Mouse (Mus musculus) G1E (cell line): Measurements from ENCODE around the gene Zfp975. TPM values are rescaled to one million over a fixed set of nuclear protein-coding genes. Genes with fewer than 3 reads are reported as not detected.
"Not testable (repeated sequence)": the region's sequence is repeated elsewhere in the genome, so short reads cannot be mapped to it uniquely, and the experiment has no call there.

Experiments used
- ATAC-seq: 2 replicates; pipeline ENCODE4 v1.8.0; 2016; ENCODE audit warnings: mild to moderate bottlenecking; ENCODE audit not compliant: insufficient number of reproducible peaks, poor library complexity, low FRiP score, severe bottlenecking; ENCODE audit errors: extremely low read depth
- DNase-seq: peaks from one replicate; pipeline ENCODE4 v3.0.0; 2012; ENCODE audit warnings: low spot score
- H3K27me3 ChIP-seq: 2 replicates; pipeline ENCODE4 v1.6.1; 2012; ENCODE audit warnings: mild to moderate bottlenecking, low read length, inconsistent platforms; ENCODE audit not compliant: insufficient read depth
- H3K36me3 ChIP-seq: replicated peaks from 2 replicates; pipeline ENCODE3; 2012; ENCODE audit warnings: mild to moderate bottlenecking, inconsistent platforms
- H3K4me1 ChIP-seq: 2 replicates; pipeline ENCODE4 v1.6.1; 2012; ENCODE audit warnings: low read depth, low read length, inconsistent platforms, mixed read lengths; ENCODE audit not compliant: insufficient read depth
- H3K4me3 ChIP-seq: 2 replicates; pipeline ENCODE4 v1.5.1; 2012; ENCODE audit warnings: low read depth, mild to moderate bottlenecking, inconsistent platforms, low read length, moderate library complexity, mixed read lengths
- H3K9me3 ChIP-seq: replicated peaks from 2 replicates; pipeline ENCODE4 v1.6.1; 2012; ENCODE audit warnings: inconsistent platforms
- polyA plus RNA-seq: library from polyadenylated mRNA; stranded (reverse); fragments of >175 nt; gene quantifications from 2 replicates; pipeline ENCODE4 v1.2.3, GENCODE M21; 2012
- total RNA-seq, 2 experiments: library from RNA; stranded (forward) in 1 of 2; stranded (reverse) in 1 of 2; fragments of 200-1000 nt in 1 of 2; fragments of >200 nt in 1 of 2; fragmentation: Nextera tagmentation in 1 of 2; gene quantifications; 2 replicates each; pipeline ENCODE4 v1.2.3; 2014 to 2017

The Zfp975 gene
- total and polyA plus RNA-seq, 3 experiments, result 0.27 to 12.6 (median 9.8) TPM

- H3K4me1 ChIP-seq, DNase-seq, ATAC-seq, H3K9me3 ChIP-seq, H3K4me3 ChIP-seq, H3K36me3 ChIP-seq, H3K27me3 ChIP-seq: not testable (repeated sequence)
Observed at GRCm38 (mm10) chr7:42631031-42631430, 61.5 kb downstream of the Zfp975 start.

Other genes with a start within 250 kb of the Zfp975 start
- gene 4933421I07Rik, start 244.6 kb downstream of the Zfp975 start, total RNA-seq (2014; fragmentation: Nextera tagmentation), result not detected in 2 replicates
- gene 4933421I07Rik, start 244.6 kb downstream of the Zfp975 start, total RNA-seq (2017), result 0.05 and 0.12 TPM in 2 replicates
- gene 4933421I07Rik, start 244.6 kb downstream of the Zfp975 start, polyA plus RNA-seq, result not detected in 2 replicates
- 33.8 and 39.0 TPM in 2 replicates for gene Zfp141, start 187.0 kb downstream of the Zfp975 start, total RNA-seq (2014; fragmentation: Nextera tagmentation)
- 25.9 and 30.8 TPM in 2 replicates for gene Zfp141, start 187.0 kb downstream of the Zfp975 start, total RNA-seq (2017)
- 2.4 and 3.0 TPM in 2 replicates for gene Zfp141, start 187.0 kb downstream of the Zfp975 start, polyA plus RNA-seq
- gene Gm21028, start 114.2 kb downstream of the Zfp975 start, total RNA-seq (2014; fragmentation: Nextera tagmentation), result not detected in 2 replicates
- not detected in 2 replicates for gene Gm21028, start 114.2 kb downstream of the Zfp975 start, total RNA-seq (2017)
- not detected in 2 replicates for gene Gm21028, start 114.2 kb downstream of the Zfp975 start, polyA plus RNA-seq
- not detected in 2 replicates for gene Zfp977, start 100.2 kb downstream of the Zfp975 start, total RNA-seq (2014; fragmentation: Nextera tagmentation)
- 0.17 and 0.71 TPM in 2 replicates for gene Zfp977, start 100.2 kb downstream of the Zfp975 start, total RNA-seq (2017)
- not detected in 2 replicates for gene Zfp977, start 100.2 kb downstream of the Zfp975 start, polyA plus RNA-seq
- 5.7 and 12.3 TPM in 2 replicates for gene Zfp976, start 50.2 kb downstream of the Zfp975 start, total RNA-seq (2014; fragmentation: Nextera tagmentation)
- gene Zfp976, start 50.2 kb downstream of the Zfp975 start, total RNA-seq (2017), result 2.4 and 5.6 TPM in 2 replicates
- 0.09 and 0.21 TPM in 2 replicates for gene Zfp976, start 50.2 kb downstream of the Zfp975 start, polyA plus RNA-seq
- not detected in 2 replicates for gene Gm17067, start 34.3 kb upstream of the Zfp975 start, total RNA-seq (2014; fragmentation: Nextera tagmentation)
- gene Gm17067, start 34.3 kb upstream of the Zfp975 start, total RNA-seq (2017), result 0.05 TPM in 1 of 2 replicates, not detected in the other
- gene Gm17067, start 34.3 kb upstream of the Zfp975 start, polyA plus RNA-seq, result not detected in 2 replicates
- gene Vmn2r62, start 100.8 kb upstream of the Zfp975 start, total RNA-seq (2014; fragmentation: Nextera tagmentation), result not detected in 2 replicates
- not detected in 2 replicates for gene Vmn2r62, start 100.8 kb upstream of the Zfp975 start, total RNA-seq (2017)
- not detected in 2 replicates for gene Vmn2r62, start 100.8 kb upstream of the Zfp975 start, polyA plus RNA-seq
- not detected in 2 replicates for gene Gm2381, start 174.5 kb upstream of the Zfp975 start, total RNA-seq (2014; fragmentation: Nextera tagmentation)
- 0.12 TPM in 1 of 2 replicates, not detected in the other for gene Gm2381, start 174.5 kb upstream of the Zfp975 start, total RNA-seq (2017)
- not detected in 2 replicates for gene Gm2381, start 174.5 kb upstream of the Zfp975 start, polyA plus RNA-seq
- not detected in 2 replicates for gene Vmn2r63, start 241.1 kb upstream of the Zfp975 start, total RNA-seq (2014; fragmentation: Nextera tagmentation)
- 0.06 and 0.16 TPM in 2 replicates for gene Vmn2r63, start 241.1 kb upstream of the Zfp975 start, total RNA-seq (2017)
- not detected in 2 replicates for gene Vmn2r63, start 241.1 kb upstream of the Zfp975 start, polyA plus RNA-seq